Mouse (Mus musculus): ENCODE measurements at regions not wholly inside any gene's neighbourhood (a gene's known extent, or its start where the extent isn't known, plus 50 kb on each side); places are given as distances from the start of the nearest gene placed in this dataset.

DNA sequence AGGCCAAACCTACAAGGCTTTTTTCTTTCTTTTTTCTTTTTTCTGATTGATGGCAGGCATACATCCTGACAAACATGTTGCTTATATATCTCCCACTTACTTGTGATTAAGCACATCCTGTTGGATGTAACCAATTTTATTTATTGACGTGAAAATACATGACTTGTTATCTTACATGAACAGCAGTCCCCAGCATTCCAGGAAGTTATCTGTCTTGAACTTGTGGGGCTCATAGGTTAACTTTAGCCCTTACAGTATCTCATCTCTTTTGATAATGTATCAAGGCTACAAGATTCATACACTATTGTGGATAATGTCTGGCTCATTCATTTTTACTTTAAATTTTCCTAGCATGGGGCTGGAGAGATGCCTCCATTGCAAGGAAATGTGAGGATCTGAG lies 852.0 kb upstream of the Agtr1b start:
- DNase-seq (ENCODE audit: low spot score in 2 of 2), result no peak

DNA sequence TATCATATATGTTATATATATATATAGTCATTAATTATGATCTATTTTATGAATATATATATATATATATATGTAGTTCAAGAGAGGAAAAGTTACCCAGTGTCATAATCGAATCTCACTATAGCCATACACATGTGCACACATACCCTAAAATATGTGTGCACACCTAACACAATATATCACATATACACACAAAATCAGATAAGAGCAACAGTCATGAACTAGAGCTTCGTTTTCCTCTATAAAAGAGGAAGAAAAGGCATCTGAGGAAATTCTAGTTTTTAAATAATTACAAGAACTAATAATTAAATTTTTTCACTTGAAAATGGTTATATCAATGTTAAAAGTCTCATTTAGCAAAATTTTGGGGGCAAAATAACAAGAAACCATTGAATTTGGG lies 835.3 kb upstream of the Tbl1xr1 start:
- DNase-seq (ENCODE audit: low spot score in 2 of 2), result no peak

DNA sequence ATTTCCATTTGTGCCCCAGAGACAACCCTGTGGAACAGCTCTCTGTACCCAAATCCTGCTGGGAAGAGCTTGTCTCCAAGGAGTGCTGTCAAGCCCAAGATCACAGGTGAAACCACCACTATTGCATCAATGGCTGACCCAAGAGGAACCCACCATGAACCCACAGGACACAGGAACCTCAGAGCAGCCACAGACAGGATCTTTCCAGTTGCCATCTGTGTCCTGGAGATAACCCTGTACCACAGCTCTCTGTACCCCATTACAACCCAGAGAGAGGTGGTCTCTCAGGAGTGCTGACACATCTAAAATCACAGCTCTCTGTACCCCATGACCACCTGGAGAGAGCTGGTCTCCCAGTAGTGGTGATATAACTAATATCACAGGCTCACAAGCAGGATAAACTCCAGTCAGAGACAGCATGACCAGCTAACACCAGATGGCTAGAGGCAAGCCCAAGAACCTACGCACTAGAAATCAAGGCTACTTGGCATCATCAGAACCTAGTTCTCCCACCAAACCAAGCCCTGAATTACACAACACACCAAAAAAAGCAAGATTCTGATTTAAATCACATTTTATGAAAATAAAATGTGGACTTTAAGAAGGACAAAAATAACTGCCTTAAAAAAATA lies 820.2 kb upstream of the Tbl1xr1 start:
- DNase-seq (ENCODE audit: low spot score in 2 of 2), result no peak

DNA sequence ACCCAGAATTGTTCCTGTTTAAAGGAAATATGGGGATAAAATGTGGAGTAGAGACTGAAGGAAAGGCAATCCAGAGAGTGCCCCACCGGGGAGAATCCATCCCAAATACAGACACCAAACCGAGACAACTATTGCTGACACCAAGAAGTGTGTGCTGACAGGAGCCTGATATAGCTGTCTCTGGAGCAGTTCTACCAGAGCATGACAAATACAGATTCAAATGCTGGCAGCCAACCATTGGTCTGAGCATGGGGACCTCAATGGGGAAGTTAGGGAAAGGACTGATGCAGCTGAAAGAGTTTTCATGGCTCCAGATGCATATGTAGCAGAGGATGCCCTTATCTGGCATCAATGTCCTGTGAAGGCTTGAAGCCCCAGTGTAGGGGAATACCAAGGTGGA lies 813.1 kb upstream of the Tbl1xr1 start:
- DNase-seq (ENCODE audit: low spot score in 2 of 2), result no peak

DNA sequence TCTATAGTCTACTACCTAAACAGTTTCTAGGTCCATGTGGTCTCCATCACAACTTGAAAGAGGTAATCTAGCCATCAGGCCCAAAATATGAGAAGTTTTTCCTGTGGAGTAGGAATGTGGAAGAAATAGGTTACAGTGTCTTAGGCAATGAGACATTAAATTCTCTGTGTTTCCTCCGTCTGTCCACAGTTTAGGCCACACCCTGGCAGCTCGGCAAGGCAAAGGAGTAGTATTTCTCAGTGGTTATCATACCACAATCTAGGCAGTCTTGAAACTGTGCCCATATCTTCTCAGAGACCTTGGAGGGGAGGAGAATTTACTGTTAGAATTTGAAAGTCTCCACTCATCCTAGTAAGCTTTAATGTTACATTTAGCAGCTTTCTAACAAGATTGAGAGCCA lies 811.0 kb upstream of the Tbl1xr1 start:
- DNase-seq (ENCODE audit: low spot score in 2 of 2), result no peak

DNA sequence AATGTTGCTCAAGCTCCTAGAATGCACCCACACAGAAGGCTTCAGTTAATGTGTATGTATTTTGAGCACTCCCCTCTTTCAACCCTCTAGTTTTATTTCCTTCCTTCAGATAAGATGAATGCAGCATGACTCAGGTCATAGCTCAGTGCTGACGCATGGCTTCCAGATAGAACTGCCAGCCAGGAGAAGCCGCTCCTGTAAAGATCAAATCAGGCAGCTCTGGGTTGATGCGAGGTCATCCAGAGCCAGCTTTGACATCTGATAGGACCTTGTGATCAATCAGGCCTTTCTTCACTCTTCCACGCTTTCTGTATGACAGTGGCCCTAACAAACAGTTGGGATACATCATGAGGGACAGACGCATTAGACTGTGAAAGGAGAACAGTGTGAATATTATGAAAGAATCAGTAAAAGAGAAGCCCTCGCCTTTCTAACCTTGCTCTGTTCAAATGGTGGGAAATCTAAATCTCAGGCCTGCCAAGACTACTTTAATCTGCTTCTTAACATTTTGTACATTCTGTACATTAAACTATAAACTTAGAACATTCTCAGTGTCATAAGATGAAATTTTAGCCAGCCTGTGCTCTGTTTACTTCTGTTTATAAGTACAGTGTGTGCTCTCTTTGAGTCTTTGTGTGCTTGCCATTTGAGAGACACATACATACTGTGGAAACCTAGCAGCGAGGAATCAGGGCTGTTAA lies 807.9 kb upstream of the Tbl1xr1 start:
- no peak for DNase-seq (ENCODE audit: low spot score in 2 of 2)

DNA sequence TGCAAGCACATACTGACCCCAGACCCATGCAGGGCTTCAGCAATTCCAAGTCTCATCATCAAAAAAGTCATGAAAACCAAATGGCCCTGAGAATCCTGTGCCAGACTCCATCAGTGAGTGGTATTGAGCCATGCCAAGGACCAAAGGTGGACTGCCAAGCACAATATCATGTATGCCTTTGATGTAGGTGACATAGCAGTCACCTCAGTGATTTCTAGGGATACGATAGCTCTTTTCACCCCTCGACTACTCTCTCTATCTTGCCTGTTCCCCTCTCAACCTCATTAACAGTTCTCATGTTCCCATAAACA lies 807.4 kb upstream of the Tbl1xr1 start:
- no peak for DNase-seq (ENCODE audit: low spot score in 2 of 2)

DNA sequence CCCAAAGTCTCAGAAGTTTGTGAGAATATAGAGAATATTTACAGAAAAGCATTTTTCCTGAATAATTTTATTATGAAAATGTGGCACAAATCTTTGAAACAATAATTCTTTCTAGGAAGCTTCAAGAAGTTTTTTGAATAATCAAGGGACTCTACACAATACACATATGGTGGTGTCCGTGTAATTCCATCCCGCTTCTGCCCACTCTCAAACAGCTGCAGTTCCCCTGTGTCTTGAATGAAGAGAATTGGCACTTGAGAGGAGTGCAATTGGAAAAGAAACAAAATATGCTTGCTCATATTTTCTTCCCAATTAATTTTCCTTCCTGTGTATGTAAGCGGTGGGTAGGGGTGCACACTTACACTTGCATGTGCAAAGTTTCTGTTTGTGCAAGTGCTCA lies 805.7 kb upstream of the Tbl1xr1 start:
- no peak for DNase-seq (ENCODE audit: low spot score in 2 of 2)

DNA sequence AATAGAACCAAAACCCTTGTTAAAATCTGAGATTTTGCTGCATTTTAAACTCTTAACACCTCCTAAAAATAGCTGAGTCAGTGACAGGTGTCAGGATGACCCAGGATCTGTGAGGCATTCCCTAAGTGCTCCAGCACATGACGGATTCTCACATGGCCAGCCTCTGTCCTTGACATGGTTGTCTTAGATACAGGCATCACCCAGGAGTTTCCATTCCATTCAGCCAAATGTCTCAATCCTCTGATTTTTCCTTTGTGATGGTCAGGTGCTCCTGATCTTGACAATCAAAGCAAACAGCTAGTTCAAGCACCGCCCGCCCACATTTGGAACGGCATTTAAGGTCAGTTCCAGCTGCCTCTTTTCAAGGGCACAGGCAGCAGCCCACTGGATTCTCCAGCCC lies 804.2 kb upstream of the Tbl1xr1 start:
- DNase-seq (ENCODE audit: low spot score in 2 of 2), result no peak

DNA sequence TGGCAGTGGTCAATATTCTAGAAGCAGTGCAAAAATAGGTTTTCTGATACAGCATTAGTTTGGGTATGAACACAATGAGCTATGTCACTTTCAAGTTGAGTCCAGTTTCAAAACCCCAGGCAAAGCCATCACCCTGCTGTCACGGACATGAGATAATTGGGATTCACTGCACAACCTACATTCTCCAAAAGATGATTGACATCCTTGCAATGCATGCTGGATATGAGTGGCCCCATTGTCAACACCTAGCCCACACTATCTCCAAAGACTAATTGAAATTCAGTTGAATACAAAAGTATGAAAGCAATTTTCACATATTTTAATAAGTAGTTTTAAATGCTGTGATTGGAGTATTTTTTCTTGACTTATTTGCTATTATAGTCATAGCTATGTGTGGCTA lies 783.7 kb upstream of the Tbl1xr1 start:
- no peak for DNase-seq (ENCODE audit: low spot score in 2 of 2)

DNA sequence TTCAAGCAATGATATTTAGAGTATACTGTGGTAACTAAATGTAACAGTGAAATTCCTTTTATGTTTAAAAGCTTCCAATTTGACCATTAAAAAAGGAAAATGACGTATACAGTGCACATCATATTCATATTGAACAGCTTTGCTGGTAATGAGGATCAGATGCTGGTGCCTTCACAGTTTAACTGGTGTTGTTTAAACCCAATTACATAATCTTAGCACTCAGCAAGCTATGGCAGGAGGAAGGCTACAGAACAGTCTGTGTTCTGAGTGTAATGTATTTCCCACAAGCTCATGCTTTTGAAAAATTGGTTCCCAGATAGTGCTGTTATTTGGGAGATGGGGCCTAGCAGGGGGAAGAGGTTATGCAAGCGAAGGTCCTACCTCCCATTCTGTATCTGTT lies 783.1 kb upstream of the Tbl1xr1 start:
- no peak for DNase-seq (ENCODE audit: low spot score in 2 of 2)

DNA sequence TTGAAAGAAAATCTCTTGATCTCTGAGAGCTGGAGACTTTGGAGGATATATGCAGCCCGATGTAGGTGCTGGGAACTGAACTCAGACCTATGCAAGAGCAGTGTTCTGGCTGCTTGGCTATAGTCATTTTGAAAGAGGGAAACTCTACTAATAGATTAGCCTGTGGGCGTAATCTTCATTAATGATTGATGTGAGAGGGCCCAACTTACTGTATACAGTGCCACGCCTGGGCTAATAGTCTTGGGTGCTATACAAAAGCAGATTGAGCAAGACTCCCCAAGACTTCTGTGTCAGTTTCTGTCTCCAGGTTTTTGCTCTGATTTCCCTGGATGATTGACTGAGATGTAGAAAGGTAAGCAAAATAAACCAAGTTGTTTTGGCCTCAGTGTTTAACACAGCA lies 781.7 kb upstream of the Tbl1xr1 start:
- no peak for DNase-seq (ENCODE audit: low spot score in 2 of 2)

DNA sequence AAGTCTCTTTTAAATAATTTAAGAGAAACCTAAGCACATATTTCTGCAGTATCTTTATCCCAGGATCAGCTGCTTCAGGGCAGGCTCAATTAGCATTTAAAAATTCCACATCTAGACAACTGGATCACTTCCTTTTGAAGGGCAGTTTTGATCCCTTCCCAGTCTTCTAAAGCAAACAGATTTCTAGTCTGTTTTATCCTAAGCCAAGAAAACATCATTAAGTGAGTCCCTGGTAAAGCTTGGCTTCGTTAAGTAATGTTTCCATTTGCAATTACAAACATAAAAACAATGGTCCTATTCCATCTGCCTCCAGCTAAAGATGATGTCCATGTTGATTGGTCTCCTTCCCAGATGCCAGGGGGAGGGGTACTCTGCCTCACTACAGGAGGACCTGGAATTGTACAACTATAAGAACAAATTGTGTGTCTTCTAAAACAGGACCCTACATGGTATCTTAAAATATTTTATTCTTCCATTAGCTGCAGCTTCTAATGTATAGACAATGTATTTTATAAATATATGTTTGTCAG lies 779.8 kb upstream of the Tbl1xr1 start:
- no peak for DNase-seq (ENCODE audit: low spot score in 2 of 2)

DNA sequence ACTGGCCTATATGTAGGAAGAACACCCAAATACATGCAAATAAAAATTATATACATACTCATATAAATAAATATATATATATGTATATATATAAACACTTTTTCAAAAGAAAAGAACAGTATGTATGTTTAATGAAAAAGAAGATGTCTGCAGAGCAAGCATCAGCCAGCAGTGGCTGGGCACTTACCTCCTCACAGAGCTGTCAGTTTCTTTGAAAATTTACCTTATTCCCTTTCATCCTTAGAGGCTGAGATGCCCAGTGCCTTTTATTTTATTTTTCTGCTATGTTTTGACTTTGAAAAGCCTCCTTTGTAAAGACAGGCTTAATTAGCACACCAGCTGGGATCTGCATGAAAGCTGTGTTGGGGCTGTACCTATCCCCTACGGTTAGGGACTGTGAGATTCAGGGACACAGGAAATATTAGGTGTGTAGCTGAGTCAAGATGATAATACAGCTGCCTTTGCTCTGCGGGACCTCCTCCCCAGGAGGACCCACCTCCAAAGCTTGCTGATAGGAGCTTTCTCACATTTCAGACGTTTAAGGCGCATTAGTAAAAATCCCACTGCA lies 751.0 kb upstream of the Tbl1xr1 start:
- DNase-seq (ENCODE audit: low spot score in 2 of 2), result no peak

DNA sequence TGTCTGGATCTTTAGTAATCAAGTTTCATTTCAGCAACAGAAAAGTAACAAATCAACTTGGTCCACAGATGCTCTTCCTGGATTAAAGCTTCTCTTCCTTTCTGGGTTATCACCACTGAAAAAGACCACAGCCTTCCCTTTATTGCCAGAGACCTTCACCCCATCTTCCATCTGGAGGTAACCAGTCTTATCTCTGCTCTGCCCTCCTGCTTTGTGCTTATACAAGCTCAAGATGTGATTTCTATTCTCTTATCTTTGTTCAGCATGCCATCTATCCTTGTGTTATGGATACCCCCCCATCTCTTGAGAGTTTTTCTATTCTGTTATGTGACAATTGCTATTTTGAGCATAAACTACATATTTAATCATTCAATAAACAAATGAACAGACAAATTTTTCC lies 734.5 kb upstream of the Tbl1xr1 start:
- DNase-seq (ENCODE audit: low spot score in 2 of 2), result no peak

DNA sequence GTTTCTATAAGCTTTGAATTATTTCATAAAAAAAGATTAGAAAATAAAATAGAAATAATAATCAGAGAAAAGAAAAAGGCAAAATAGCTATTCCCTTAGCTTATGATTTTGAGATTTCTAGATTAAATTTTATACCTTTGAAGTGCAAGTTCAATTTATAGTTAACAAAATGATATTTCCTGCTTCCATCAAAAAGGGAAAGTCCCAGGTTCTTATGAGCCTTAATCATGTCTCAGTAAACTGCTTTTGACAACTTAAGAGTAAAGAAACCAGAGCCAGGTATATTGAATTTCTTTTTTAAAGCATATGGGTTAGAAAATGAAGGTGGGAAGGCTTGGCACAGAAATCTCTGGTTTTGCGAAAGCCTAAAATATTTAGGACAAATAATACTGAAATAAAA lies 733.4 kb upstream of the Tbl1xr1 start:
- no peak for DNase-seq (ENCODE audit: low spot score in 2 of 2)

DNA sequence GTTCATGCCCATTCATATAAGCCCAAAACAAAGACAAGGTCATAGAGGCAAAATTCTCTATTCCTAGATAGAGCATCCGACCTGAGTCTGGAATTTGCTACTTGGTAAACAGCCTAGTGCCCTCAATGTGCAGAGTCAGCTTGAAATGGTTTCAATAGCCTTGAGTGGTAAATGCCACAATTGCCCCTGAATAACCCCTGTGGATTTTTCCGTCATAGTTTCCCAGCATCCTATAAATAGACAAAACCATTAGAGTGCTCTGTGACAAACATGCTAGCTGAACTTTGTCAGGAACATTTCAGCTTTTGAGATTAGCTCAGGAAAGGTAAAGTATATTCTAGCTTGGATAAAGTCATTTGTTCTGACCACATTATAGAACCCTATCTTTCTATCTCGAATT lies 727.0 kb upstream of the Tbl1xr1 start:
- no peak for DNase-seq (ENCODE audit: low spot score in 2 of 2)

DNA sequence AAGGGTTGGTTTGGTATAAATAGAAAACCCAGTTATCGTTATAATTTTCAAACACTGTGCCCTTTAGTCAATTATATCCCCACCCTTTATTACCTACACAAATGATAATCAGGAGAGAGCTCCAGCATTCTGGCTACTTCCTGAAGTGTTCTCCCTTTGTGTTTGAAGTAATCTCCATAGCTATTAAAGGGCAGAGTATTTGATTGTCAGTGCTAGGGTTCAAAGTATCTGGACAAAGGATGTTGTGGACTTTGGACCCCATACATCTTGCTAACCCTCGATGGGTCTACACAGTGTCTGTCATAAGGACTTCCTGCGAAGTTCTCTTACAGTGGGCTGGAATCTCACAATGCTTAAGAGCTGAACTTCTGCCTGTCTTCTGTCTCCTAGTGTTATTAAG lies 720.3 kb upstream of the Tbl1xr1 start:
- DNase-seq (ENCODE audit: low spot score in 2 of 2), result no peak

DNA sequence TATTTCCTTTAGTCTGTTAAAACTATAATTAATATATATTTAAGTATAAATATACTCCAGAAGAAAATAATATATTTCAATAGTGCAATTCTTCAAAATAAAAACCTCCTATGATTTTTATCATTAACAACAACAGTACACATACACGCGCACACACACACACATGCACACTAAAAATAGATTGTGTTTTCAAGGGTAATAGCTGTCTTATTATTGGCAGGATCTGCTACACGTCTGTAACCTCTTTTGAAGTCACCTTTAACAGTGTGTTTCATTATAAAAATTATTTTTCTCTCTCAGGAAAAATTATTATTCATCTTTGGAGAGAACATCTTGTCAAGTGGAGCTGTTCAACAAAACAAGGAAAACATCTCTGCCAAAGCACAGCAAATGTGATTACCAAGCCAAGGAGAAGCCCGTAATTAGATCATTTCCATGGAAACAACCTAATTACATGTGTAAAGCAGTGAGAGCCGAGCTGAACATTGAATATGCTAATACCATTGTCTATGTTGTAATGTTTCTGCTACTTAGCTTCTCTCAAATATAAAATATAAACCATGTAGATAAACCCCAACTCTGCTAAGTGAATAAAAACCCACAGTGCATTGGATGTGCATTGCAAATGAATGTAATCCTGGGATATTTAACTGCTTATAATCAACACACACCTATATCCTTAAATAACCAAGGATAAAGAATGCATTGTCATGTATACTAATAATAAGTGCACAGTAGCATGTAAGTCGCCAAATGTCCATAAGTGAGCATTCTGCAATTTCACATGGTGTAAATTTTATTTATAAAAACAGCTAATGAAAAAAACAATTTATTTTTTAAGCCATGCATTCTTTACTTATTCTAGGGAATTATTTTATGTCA lies 719.4 kb upstream of the Tbl1xr1 start:
- no peak for DNase-seq (ENCODE audit: low spot score in 2 of 2)

DNA sequence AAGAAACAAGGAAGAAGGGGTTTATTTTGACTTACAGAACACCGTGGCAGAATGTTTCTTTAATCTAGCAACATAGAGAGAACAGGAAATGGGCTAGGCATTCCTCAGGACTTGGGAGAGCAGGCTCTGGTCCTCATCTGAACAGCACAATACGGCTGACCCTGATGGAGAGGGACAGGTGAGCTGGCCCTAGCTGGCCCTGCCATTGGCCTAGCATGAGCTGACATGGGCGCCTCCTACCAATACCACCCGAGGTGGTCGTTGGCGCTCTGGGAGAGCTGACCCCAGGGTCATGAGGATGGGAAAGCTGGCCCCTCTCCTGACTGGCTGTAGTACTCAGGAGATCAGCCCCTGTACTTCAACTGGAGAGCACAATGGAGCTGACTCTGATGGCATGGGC lies 718.4 kb upstream of the Tbl1xr1 start:
- no peak for DNase-seq (ENCODE audit: low spot score in 2 of 2)

DNA sequence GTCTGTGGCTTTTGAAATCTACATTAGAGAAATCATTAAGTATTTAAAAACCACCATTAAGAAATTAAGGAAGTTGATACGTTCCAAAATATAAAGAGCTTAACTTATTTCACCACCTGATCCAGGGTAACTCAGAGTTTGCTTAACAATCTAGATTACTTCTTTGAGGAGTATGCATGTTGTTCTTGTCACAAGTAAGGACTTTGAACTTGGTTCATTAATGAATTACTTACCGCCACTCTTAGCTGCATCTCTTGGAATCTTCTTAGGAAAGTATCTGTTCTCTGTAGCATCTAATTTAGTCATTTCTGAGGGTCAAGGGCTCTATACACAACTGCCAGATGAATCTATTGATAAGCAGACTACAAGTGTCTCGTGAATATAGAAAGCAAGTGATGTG lies 715.4 kb upstream of the Tbl1xr1 start:
- DNase-seq (ENCODE audit: low spot score in 2 of 2), result no peak

DNA sequence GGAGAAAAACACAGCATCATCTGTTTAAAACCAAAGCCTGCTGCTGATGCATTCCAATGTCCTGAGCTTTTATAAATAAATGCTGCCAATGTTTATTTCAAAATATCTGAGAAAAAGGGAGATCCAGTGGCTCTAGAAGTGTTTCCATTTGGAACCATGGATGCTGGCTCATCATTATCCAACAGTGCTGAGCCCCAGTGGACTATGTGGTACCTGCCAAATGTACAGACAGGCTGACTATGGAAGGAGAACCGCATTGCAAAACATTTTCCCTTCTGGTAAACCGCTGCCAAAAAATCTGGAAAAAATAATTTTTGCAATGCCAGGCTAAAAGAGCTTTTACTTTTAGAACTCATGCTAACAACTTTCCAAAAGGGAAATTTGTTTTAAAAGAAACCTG lies 696.6 kb upstream of the Tbl1xr1 start:
- DNase-seq (ENCODE audit: low spot score in 2 of 2), result no peak

DNA sequence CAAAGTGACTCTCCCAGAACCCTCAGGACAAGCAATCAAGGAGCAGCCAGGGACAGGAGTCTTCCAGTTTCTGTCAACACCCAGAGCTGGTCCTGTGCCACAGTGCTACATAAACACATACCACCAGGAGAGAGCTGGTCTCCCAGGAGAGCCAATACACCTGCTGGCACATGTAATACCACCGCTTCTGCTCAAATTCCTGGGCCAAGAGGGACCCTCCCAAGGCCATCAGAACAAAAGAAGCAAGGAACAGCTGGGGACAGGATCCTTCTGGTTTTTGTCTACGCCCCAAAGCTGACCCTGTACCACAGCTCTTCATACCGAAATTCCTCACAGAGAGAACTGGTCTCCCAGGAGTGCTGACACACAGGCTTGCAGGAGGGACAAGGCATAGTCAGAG lies 695.4 kb upstream of the Tbl1xr1 start:
- DNase-seq (ENCODE audit: low spot score in 2 of 2), result no peak
